Mouse (Mus musculus): ENCODE data around the gene Cdk5rap3.

DNA sequence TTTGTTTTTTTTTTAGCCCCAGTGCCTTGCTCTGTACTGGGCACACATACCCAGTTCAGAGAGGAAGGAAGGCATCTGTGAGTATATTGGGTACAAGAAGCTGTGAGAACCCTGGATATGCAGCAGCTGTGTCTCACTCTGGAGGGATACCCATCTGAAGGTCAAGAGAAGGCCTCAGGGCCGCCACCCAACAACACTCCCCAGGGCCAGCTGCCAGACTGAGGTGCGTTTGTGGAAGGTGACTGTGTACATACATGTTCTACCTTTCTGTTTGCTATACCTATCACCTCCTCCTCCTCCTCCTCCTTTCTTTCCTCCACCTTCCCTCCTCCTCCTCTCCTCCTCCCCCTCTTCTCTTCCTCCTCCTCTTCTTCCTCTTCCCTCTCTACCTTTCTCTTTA lies 11.8 kb upstream of the Cdk5rap3 start, which contains the start of gene Prr15l:
- TF ChIP-seq CTCF (conservative IDR thresholded peaks at IDR 0.05; ENCODE audit: low read length) = no peak
- no peak for TF ChIP-seq POU5F1 (IDR thresholded peaks at IDR 0.05; ENCODE audit: borderline replicate concordance, low read length)
